Mouse (Mus musculus): ENCODE measurements at regions not wholly inside any gene's neighbourhood (a gene's known extent, or its start where the extent isn't known, plus 50 kb on each side); places are given as distances from the start of the nearest gene placed in this dataset.
A peak's percentile ranks its signal among the peaks of the same experiment; 100 is the strongest.

- no peak for DNase-seq (ENCODE audit: low spot score in 2 of 2)
Measured at GRCm38 (mm10) chr3:125813798-125814197, 124.6 kb downstream of the Ugt8a start.

- DNase-seq (ENCODE audit: low spot score in 2 of 2): peak in 1 of 2 experiments; percentile 4
Measured at GRCm38 (mm10) chr3:125812829-125813228, 125.6 kb downstream of the Ugt8a start.

- no peak for DNase-seq (ENCODE audit: low spot score in 2 of 2)
Measured at GRCm38 (mm10) chr3:125794606-125795005, 143.8 kb downstream of the Ugt8a start.

GRCm38 (mm10) chr3:125781357-125781756, 157.1 kb downstream of the Ugt8a start:
- DNase-seq (ENCODE audit: low spot score in 2 of 2): no peak

- no peak for DNase-seq (ENCODE audit: low spot score in 2 of 2)
Measured at GRCm38 (mm10) chr3:125780251-125780650, 158.2 kb downstream of the Ugt8a start.

Measured in cerebellum, postnatal 4 days (tissue).